Mouse (Mus musculus): Measurements from ENCODE around the gene Acnat1. TPM values are rescaled to one million over a fixed set of nuclear protein-coding genes. Genes with fewer than 3 reads are reported as not detected.
"Not testable (repeated sequence)": the region's sequence is repeated elsewhere in the genome, so short reads cannot be mapped to it uniquely, and the experiment has no call there.

The Acnat1 gene
- 0.27 and 0.94 TPM in 2 replicates for polyA plus RNA-seq (2015; fragmentation: Nextera tagmentation; extraction: Ambion mirVana)

DNA sequence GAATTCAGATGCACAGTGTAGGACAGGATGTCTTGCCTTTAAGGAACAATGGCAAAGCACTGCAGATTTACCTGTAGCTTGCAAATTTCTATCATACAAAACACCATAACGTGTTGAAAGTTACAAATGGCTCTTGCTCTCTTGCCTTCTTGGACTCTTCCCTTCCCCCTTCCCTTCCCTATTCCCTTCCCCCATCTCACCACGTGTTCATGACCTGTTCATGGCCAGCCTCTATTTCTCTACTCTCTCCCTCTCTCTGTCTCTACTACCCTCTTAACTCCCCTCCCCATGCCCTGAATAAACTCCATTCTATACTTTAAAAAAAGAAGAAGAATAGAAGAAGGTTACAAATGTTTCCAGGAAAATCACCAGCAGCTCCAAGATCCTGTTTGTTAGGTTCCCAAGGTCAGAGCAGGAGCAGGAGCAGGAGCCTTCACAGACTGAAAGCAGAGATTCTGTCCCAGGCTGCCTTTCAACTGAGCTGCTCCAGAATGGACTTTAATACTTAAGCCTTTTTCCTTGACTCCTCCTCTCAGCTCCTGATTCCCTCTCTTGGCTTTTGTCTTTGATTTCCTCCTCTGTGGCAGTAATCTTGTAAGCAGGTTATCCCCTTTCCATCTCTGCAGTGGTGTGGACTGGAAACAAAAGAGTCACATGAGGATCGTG is at the start of gene Acnat1:
TSS of gene Acnat1 (minus strand) at position 478 of the 666 bp plus-strand sequence.
- Histone ChIP-seq H3K36me3 (no peaks in the 10 kb centered on the region), H3K27ac (no peak within 1 kb of the TSS), H3K4me2 (no peak within 1 kb of the TSS), H3K4me1 (peaks cover 5% of the 10 kb centered on the region; the same call in 1 of the 2 replicates), H3K9ac (no peak within 1 kb of the TSS), H3K9me3 (replicated peaks) (no peaks in the 10 kb centered on the region), H3K27me3 (no peaks in the 10 kb centered on the region), H3K4me3 (replicated peaks) (no peak within 1 kb of the TSS)
- WGBS: 50% methylated on average over 3 of the region's 3 CpGs
- ATAC-seq (replicated peaks; ENCODE audit: low FRiP score): no peak

DNA sequence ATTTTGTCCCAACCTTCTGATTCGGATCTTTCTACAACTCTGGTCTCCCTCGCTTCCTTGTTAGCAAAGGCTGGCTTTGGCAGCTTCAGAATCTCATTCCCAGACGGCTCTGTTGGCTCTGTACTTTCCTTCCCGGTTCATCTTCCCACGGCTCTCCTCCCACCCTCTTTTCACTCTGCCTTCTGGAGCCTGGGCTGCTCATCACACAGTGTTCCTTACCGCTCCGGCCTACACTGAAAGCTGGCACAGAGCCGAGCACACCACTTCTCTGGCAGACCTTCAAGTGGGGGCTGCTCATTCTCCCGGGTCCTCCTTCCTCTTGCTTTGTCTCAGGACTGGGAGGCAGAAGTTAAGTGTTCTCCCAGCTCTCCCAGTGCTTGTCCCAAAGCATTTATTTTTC is 48.9 kb upstream of the Acnat1 start:
- no peak overlapping the region for H3K4me2 ChIP-seq
- no peaks in the 10 kb centered on the region for H3K27me3 ChIP-seq
- WGBS: 82% methylated on average over 9 of the region's 9 CpGs
- H3K9me3 ChIP-seq (replicated peaks): no peaks in the 10 kb centered on the region
- no peak for ATAC-seq (replicated peaks; ENCODE audit: low FRiP score)
- no peak overlapping the region for H3K27ac ChIP-seq
- H3K9ac ChIP-seq: no peak overlapping the region
- peaks cover 34% of the 10 kb centered on the region for H3K36me3 ChIP-seq
- peaks cover 17% of the 10 kb centered on the region for H3K4me1 ChIP-seq
- peak overlapping the region; percentile 80; the same call in 1 of the 2 replicates for H3K4me3 ChIP-seq (replicated peaks)

DNA sequence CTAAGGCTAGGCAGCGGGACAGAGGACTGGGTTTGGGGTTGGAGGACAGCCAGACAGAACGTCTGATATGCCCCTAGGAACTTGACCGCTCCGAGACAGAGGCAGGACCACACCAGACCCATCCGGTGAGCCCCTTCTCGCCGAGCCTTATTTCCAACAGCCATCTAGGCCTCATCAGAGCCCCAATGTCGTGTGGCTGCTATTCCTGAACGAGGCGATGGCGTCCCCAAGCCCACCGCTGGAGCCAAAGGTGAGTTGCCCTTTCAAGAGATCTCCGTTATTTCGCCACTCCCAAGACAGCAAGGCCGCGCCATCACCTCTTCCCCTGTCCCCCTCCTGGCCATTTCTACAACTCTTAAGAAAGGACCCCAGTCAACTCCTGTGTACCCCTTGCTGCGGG is 47.6 kb upstream of the Acnat1 start:
- peaks cover 35% of the 10 kb centered on the region for H3K36me3 ChIP-seq
- peak overlapping the region; percentile 59 for H3K9ac ChIP-seq
- peaks cover 17% of the 10 kb centered on the region for H3K4me1 ChIP-seq
- peak overlapping the region; percentile 69 for H3K4me2 ChIP-seq
- H3K4me3 ChIP-seq (replicated peaks): peak overlapping the region; percentile 80
- ATAC-seq (replicated peaks; ENCODE audit: low FRiP score): peak; percentile 31
- H3K9me3 ChIP-seq (replicated peaks): no peaks in the 10 kb centered on the region
- no peaks in the 10 kb centered on the region for H3K27me3 ChIP-seq
- peak overlapping the region; percentile 58 for H3K27ac ChIP-seq
- under 1% methylated on average over 17 of the region's 17 CpGs for WGBS

DNA sequence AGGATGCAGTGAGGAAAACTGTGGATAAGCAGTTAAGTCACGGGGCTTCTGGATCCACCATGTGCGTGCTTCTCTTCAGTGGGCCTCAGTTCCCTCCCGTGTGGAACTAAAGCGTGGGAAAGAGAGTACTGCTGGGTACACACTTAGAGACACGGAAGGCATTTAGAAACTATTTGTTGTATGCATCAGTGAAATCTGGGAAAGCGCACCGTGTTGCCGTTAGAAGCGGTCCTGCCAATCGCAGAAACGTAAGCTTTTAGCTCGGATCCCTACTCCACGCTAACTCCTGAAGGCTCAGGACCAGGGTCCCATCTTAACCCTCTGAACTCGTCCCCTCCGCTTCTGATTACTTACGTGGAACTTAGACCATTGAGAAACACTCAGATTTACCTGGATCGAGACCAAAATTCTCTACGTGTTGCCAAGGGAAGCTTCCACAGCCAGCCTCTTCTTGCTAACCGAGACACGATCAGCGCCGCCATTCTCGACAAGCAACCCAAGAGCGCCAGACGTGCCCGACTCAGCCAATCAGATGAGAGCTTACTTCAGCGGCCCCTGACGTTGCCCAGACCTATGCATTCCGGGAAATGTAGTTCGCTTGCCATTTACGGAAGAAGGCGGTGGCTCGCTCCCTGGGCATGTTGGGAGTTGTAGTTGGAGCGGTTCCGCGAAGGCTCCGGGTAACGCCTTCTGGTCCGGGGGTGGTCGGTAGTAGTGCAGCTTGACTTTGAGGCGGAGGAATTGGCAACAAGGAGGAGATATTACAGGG is 47.0 kb upstream of the Acnat1 start, which contains the start of the genes Mrpl50 and Zfp189:
TSS of gene Mrpl50 (minus strand) at position 522 of the 769 bp plus-strand sequence.
TSS of gene Zfp189 (plus strand) at position 605 of the 769 bp plus-strand sequence.
- WGBS: 0% methylated on average over 41 of the region's 41 CpGs
- H3K27ac ChIP-seq: peak within 1 kb of the TSS; percentile 61
- peak within 1 kb of the TSS; percentile 80 for H3K4me3 ChIP-seq (replicated peaks)
- peaks cover 17% of the 10 kb centered on the region for H3K4me1 ChIP-seq
- no peaks in the 10 kb centered on the region for H3K27me3 ChIP-seq
- H3K9ac ChIP-seq: peak within 1 kb of the TSS; percentile 71
- no peaks in the 10 kb centered on the region for H3K9me3 ChIP-seq (replicated peaks)
- peak; percentile 100 for ATAC-seq (replicated peaks; ENCODE audit: low FRiP score)
- peak within 1 kb of the TSS; percentile 69 for H3K4me2 ChIP-seq
- H3K36me3 ChIP-seq: peaks cover 29% of the 10 kb centered on the region

DNA sequence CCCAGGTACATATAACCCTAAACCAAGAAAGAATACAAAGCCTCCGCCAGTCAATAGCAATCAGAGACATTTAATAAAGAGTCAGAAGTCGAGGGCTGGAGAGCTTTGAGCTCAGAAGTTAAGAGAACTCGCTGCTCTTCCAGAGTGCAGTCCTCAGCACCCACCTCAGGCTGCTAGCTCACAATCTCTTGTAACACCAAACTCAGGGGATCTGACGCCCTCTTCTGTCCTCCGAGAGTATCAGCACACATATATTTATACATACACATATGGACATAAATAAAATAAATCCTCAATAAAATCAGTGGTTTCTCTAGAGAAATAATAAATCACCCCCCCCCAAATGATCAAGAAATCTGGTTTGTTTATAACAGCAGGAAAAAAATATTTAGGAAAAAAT is 45.8 kb upstream of the Acnat1 start:
- H3K27ac ChIP-seq: no peak overlapping the region
- 81% methylated on average over 5 of the region's 5 CpGs for WGBS
- H3K4me3 ChIP-seq (replicated peaks): 0 out of 2 replicates have a peak overlapping the region, but pooled peaks have one; percentile 14
- H3K9ac ChIP-seq: no peak overlapping the region
- no peaks in the 10 kb centered on the region for H3K9me3 ChIP-seq (replicated peaks)
- peaks cover 26% of the 10 kb centered on the region for H3K36me3 ChIP-seq
- peaks cover 17% of the 10 kb centered on the region for H3K4me1 ChIP-seq
- no peaks in the 10 kb centered on the region for H3K27me3 ChIP-seq
- peak overlapping the region; percentile 41 for H3K4me2 ChIP-seq
- no peak for ATAC-seq (replicated peaks; ENCODE audit: low FRiP score)

DNA sequence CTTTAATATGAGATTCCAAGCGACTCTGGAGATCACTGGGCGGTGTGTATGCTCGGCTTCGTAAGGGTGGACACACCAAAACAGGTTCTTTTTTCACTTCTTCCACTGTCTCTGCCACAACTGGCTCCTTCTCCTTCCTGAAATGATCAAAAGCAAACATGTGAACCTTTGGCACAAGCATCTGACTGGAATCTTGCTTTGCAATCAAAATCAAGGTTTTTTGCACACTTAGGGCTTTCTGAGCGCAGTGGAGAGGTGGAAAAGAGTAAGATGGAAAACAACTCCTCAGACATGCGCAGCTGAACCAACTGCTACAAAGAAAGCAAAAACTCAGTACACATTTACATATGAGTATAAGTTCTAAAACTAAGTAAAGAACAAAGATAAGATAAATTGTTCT is 40.7 kb upstream of the Acnat1 start:
- no peaks in the 10 kb centered on the region for H3K9me3 ChIP-seq (replicated peaks)

DNA sequence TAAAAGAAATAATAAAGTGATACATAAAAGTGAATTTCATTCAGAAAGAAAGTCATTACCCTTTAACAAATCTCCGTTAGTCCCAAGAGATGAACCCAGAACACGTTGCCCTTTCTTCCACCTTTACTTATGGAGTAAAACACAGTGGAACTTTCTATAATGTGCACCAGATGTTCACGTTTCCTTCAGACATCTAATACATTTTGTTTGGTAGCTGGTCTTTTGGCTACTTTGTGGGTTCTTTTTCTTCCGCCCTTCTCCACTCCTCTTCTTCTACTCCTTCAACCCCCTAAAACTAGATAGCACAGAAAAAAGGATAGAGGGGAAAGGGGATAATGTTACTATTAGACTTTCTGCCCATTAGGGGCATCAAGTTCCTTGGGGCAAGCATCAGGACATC is 38.9 kb upstream of the Acnat1 start:
- ATAC-seq (replicated peaks; ENCODE audit: low FRiP score): no peak
- no peak overlapping the region for H3K9ac ChIP-seq

More for the DNA sequence above, 40.7 kb upstream of the Acnat1 start:
- no peak for ATAC-seq (replicated peaks; ENCODE audit: low FRiP score)
- Histone ChIP-seq H3K27me3 (no peaks in the 10 kb centered on the region), H3K9ac (no peak overlapping the region), H3K36me3 (peaks cover 41% of the 10 kb centered on the region), H3K27ac (no peak overlapping the region), H3K4me1 (peaks cover 6% of the 10 kb centered on the region; the same call in 1 of the 2 replicates), H3K4me3 (replicated peaks) (no peak overlapping the region), H3K4me2 (no peak overlapping the region)
- 96% methylated on average over 6 of the region's 6 CpGs for WGBS

DNA sequence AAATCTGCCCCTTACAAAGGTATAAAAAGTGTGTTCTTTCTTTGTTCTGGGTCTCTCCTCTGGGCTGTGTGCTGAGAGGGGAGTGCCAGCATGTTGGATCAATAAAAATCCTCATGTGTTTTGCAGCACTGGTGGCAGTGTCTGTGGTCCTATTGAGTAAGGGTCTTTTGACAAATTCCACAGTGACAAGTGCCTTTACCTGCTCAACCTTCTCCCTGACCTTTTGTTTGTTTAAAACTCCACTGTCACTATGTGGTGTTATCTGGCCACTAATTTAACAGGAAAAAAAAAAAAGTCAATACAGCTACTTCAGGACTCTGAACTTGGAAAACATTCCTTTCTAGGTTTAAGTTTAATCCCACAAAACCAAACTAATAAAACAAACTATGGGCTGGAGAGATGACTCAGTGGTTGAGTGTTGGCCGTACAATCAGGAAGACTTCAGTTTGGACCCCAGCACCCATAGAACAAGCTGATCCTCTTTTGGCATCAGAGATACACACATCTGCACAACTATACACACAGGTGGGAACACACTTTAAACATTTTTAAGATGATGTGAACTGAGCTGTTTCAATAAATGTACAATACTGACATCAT is 36.6 kb upstream of the Acnat1 start:
- not testable (repeated sequence) for H3K27ac ChIP-seq; H3K4me1 ChIP-seq; H3K9me3 ChIP-seq (replicated peaks); H3K4me2 ChIP-seq; ATAC-seq (replicated peaks; ENCODE audit: low FRiP score); H3K27me3 ChIP-seq; H3K4me3 ChIP-seq (replicated peaks); H3K9ac ChIP-seq
- WGBS: 100% methylated on average over 1 of the region's 1 CpGs
- H3K36me3 ChIP-seq: peaks cover 31% of the 10 kb centered on the region

More for the DNA sequence above, 38.9 kb upstream of the Acnat1 start:
- Histone ChIP-seq H3K27ac (no peak overlapping the region), H3K4me1 (no peaks in the 10 kb centered on the region), H3K4me3 (replicated peaks) (no peak overlapping the region), H3K36me3 (peaks cover 35% of the 10 kb centered on the region), H3K4me2 (no peak overlapping the region), H3K27me3 (no peaks in the 10 kb centered on the region), H3K9me3 (replicated peaks) (no peaks in the 10 kb centered on the region)
- 89% methylated on average over 4 of the region's 4 CpGs for WGBS

DNA sequence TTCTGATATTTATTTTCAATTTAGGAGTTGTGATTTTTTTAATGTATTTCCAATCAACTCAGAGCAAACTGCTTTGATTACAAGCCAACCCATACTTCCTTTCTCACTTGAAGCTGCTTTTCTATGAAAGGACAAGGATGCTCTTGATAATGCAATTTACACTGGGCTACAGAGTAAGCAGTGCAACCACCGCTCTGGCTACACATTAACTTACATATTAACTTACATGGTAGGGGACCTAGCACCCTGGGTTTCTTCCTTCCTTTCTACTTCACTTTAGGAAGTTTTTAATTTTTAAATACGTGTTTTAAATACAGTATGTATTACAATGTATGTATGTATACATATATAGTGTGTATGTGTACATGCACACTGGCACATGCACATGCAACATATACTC is 35.5 kb upstream of the Acnat1 start:
- ATAC-seq (replicated peaks; ENCODE audit: low FRiP score): no peak
- Histone ChIP-seq H3K27me3 (no peaks in the 10 kb centered on the region), H3K9ac (no peak overlapping the region), H3K4me2 (no peak overlapping the region), H3K9me3 (replicated peaks) (no peaks in the 10 kb centered on the region), H3K27ac (no peak overlapping the region), H3K4me1 (no peaks in the 10 kb centered on the region), H3K4me3 (replicated peaks) (no peak overlapping the region), H3K36me3 (peaks cover 26% of the 10 kb centered on the region)
- WGBS: 89% methylated on average over 2 of the region's 2 CpGs

DNA sequence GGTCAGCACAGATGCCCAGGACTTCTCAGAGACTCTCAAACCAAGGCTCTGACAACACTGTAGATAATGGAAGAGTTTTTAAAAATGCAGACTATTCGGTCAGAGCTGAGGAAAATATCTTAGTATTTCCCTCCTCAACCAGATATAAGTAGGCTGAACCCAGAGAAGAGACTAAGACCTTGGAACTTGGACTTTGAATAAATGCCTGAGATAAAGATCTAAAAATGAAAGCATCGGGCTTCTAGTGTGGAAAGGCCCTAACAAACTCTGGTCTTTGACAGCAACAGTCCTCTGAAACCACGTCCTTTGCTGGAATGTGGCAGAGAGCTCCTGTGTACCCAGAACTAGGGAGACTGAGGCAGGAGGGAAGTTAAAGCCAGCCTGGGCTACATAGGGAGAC is 32.7 kb upstream of the Acnat1 start, which contains the start of gene Baat:
TSS of gene Baat (minus strand) at position 172 of the 400 bp plus-strand sequence.
- Histone ChIP-seq H3K9ac (no peak within 1 kb of the TSS), H3K4me2 (no peak within 1 kb of the TSS), H3K4me3 (replicated peaks) (no peak within 1 kb of the TSS), H3K4me1 (no peaks in the 10 kb centered on the region), H3K27ac (no peak within 1 kb of the TSS), H3K36me3 (peaks cover under 1% of the 10 kb centered on the region; the same call in 1 of the 2 replicates), H3K9me3 (replicated peaks) (no peaks in the 10 kb centered on the region), H3K27me3 (no peaks in the 10 kb centered on the region)
- 73% methylated on average over 3 of the region's 3 CpGs for WGBS
- no peak for ATAC-seq (replicated peaks; ENCODE audit: low FRiP score)

DNA sequence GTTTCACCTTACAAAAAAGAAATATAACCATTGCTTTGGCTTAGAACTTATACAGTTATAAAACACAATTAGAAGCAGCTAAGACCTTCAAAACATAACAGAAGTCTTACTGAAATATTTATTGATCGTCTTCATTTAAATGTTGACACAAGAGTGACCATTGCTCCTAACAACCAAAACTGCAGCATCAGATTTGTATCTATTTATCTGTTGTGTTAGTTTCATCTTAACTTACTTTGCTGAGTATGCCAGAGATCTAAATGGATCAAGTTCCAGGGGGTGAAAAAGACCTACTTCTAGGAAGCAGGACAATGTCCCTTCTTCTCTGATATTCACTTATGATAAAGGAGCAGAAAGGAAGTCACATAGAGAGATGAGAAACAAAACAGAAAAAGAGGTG is 29.9 kb upstream of the Acnat1 start:
- no peaks in the 10 kb centered on the region for H3K4me1 ChIP-seq
- H3K27me3 ChIP-seq: no peaks in the 10 kb centered on the region
- H3K36me3 ChIP-seq: no peaks in the 10 kb centered on the region
- no peaks in the 10 kb centered on the region for H3K9me3 ChIP-seq (replicated peaks)
- no peak overlapping the region for H3K4me3 ChIP-seq (replicated peaks)
- ATAC-seq (replicated peaks; ENCODE audit: low FRiP score): no peak
- no peak overlapping the region for H3K27ac ChIP-seq
- whole genome bisulfite sequencing: 88% methylated on average over 1 of the region's 1 CpGs
- H3K4me2 ChIP-seq: no peak overlapping the region
- no peak overlapping the region for H3K9ac ChIP-seq

All from kidney, embryonic 15.5 days (tissue).